ENCODE assay signal across 21 mouse cellular contexts in the genomic region with DNA sequence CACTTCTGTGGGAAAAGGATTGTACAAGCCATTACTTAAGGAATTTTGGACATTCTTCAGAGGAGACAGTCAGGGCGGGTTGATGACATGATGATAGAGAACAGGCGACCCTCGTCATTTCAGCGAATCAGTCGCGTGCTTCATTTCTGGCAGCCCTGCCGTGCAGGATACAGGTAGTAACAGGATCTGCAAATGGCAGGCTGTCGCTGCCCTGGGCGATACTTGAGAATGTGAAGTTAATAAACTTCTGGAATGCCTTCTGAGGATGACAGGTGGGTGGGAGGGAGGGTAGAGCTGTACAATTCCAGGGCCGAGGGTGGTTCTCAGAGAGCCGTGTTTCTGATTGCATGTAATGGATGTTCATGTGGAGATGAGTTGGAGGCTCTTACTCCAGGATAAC.
DNase-seq lines count a peak whose midpoint lies in the region; ATAC-seq lines count a peak whose summit lies in the region.
"Had no signal": no experiment of that assay in that cellular context is flagged by ENCODE, and none has a peak within 500 bp of the region (broad histone marks: within the 10 kb centered on the region; RNA-seq: fewer than 3 reads in every experiment).

No protein-coding gene starts in this region.

- H3K36me3 ChIP-seq in embryonic facial prominence, embryonic 10.5 days (replicated peaks): peaks cover 4% of the 10 kb centered on the region
- peaks cover 8% of the 10 kb centered on the region; the same call in 1 of the 2 replicates for H3K36me3 ChIP-seq in limb, embryonic 13.5 days
- no peaks in the 10 kb centered on the region for H3K36me3 ChIP-seq in midbrain, embryonic 14.5 days (ENCODE audit: control insufficient read depth, insufficient read depth, low read length)
- H3K36me3 ChIP-seq: forebrain, embryonic 12.5 days; hindbrain, embryonic 15.5 days had no signal

- no peak overlapping the region for H3K4me3 ChIP-seq in embryonic facial prominence, embryonic 10.5 days
- no peak overlapping the region for H3K4me3 ChIP-seq in limb, embryonic 13.5 days
- no peak overlapping the region for H3K4me3 ChIP-seq in midbrain, embryonic 14.5 days (replicated peaks; ENCODE audit: low read depth, low read length)
- H3K4me3 ChIP-seq: forebrain, embryonic 12.5 days; heart, adult 2 months; heart, embryonic 12.5 days; hindbrain, embryonic 15.5 days had no signal

- H3K4me1 ChIP-seq in embryonic facial prominence, embryonic 10.5 days: peaks cover 10% of the 10 kb centered on the region
- peaks cover 42% of the 10 kb centered on the region for H3K4me1 ChIP-seq in limb, embryonic 13.5 days
- no peaks in the 10 kb centered on the region for H3K4me1 ChIP-seq in midbrain, embryonic 14.5 days (ENCODE audit: control insufficient read depth, insufficient read depth, low read length)
- H3K4me1 ChIP-seq: hindbrain, embryonic 15.5 days had no signal

- H3K9me3 ChIP-seq in embryonic facial prominence, embryonic 10.5 days: no peaks in the 10 kb centered on the region
- no peaks in the 10 kb centered on the region for H3K9me3 ChIP-seq in limb, embryonic 13.5 days
- H3K9me3 ChIP-seq in midbrain, embryonic 14.5 days (ENCODE audit: control insufficient read depth, low read length): no peaks in the 10 kb centered on the region
- H3K9me3 ChIP-seq: forebrain, embryonic 12.5 days; heart, embryonic 12.5 days; hindbrain, embryonic 15.5 days had no signal

- DNase-seq in embryo, embryonic 10.5 days (ENCODE audit: low spot score): peak; percentile 32
- peak; percentile 47 for DNase-seq in embryonic facial prominence, embryonic 10.5 days (ENCODE audit: low spot score)
- peak; percentile 68 for DNase-seq in forelimb bud, embryonic 11.5 days (ENCODE audit: low read depth, low spot score)
- no peak for DNase-seq in spleen, adult 18-20 months
- no peak for DNase-seq in thymus, postnatal 0 days (ENCODE audit: low spot score)
- no peak for DNase-seq in midbrain, embryonic 14.5 days
- DNase-seq in spleen, postnatal 4 days (ENCODE audit: low spot score in 2 of 2): no peak
- DNase-seq: adrenal gland, postnatal 14 days; cerebellum, adult 11-12 months; cerebellum, adult 9-10 months; cerebellum, postnatal 36 days; gastrocnemius, postnatal 14 days; heart, adult 2 months had no signal

- peak; percentile 38; the same call in 1 of the 2 replicates for ATAC-seq in limb, embryonic 13.5 days (ENCODE audit: low FRiP score, low read depth)
- no peak for ATAC-seq in midbrain, embryonic 14.5 days (ENCODE audit: low FRiP score, low TSS enrichment)
- ATAC-seq: activated CD4-positive, CD25-positive, alpha-beta regulatory T cell, adult 4 months; forebrain, embryonic 16.5 days; Patski had no signal

- H3K27ac ChIP-seq in embryonic facial prominence, embryonic 10.5 days (replicated peaks): no peak overlapping the region
- no peak overlapping the region for H3K27ac ChIP-seq in limb, embryonic 13.5 days
- H3K27ac ChIP-seq in midbrain, embryonic 14.5 days (replicated peaks; ENCODE audit: low read depth, low read length): no peak overlapping the region
- H3K27ac ChIP-seq: forebrain, embryonic 12.5 days; heart, adult 2 months; hindbrain, embryonic 15.5 days had no signal

- 76% methylated on average over 11 of the region's 11 CpGs for WGBS in embryonic facial prominence, embryonic 10.5 days
- 30% methylated on average over 11 of the region's 11 CpGs for WGBS in limb, embryonic 13.5 days
- 86% methylated on average over 11 of the region's 11 CpGs for WGBS in midbrain, embryonic 14.5 days

- H3K27me3 ChIP-seq in embryonic facial prominence, embryonic 10.5 days (replicated peaks; ENCODE audit: low read depth, poor library complexity, severe bottlenecking): no peaks in the 10 kb centered on the region
- no peaks in the 10 kb centered on the region for H3K27me3 ChIP-seq in limb, embryonic 13.5 days
- H3K27me3 ChIP-seq in midbrain, embryonic 14.5 days (ENCODE audit: control insufficient read depth, insufficient read depth, low read length): no peaks in the 10 kb centered on the region
- H3K27me3 ChIP-seq: CH12.LX; forebrain, embryonic 12.5 days; heart, embryonic 12.5 days; hindbrain, embryonic 15.5 days; Patski had no signal

- H3K9ac ChIP-seq in limb, embryonic 13.5 days: no peak overlapping the region
- H3K9ac ChIP-seq in midbrain, embryonic 14.5 days (replicated peaks; ENCODE audit: low read length): no peak overlapping the region
- H3K9ac ChIP-seq: forebrain, embryonic 12.5 days; heart, embryonic 12.5 days; hindbrain, embryonic 15.5 days had no signal

- no peak overlapping the region for H3K4me2 ChIP-seq in limb, embryonic 13.5 days (replicated peaks)
- no peak overlapping the region for H3K4me2 ChIP-seq in midbrain, embryonic 14.5 days (ENCODE audit: low read length)
- H3K4me2 ChIP-seq: forebrain, embryonic 12.5 days; heart, embryonic 12.5 days; hindbrain, embryonic 15.5 days had no signal

Comparison
In these comparisons a context has a peak if more than half of its experiments do, and no peak if none do; other contexts are left out.
1. DNase-seq: peak in embryo, embryonic 10.5 days (single experiment), embryonic facial prominence, embryonic 10.5 days (single experiment) and forelimb bud, embryonic 11.5 days (single experiment); none in spleen, adult 18-20 months (0 of 2), thymus, postnatal 0 days (single experiment), midbrain, embryonic 14.5 days (single experiment) and spleen, postnatal 4 days (0 of 2).